Mouse (Mus musculus): ENCODE data around the gene Gdf9.

- no peak for TF ChIP-seq POLR2A (IDR thresholded peaks at IDR 0.05; ENCODE audit: extremely low read depth, insufficient read depth, low read length)
- TF ChIP-seq CTCF (IDR thresholded peaks at IDR 0.05; ENCODE audit: extremely low read depth, insufficient read depth, low read length), result no peak
Observed at GRCm38 (mm10) chr11:53441921-53442320, 11.1 kb downstream of the Gdf9 start.
